Mouse (Mus musculus): ENCODE data around the gene Kxd1. TPM values are rescaled to one million over a fixed set of nuclear protein-coding genes. Genes with fewer than 3 reads are reported as not detected.

Kxd1 gene
- total and polyA plus RNA-seq, 2 experiments: 36.7 to 72.3 TPM

- Histone ChIP-seq H3K4me3 (ENCODE audit: insufficient read depth, low read depth, low read length) (no peak overlapping the region), H3K79me2 (ENCODE audit: control insufficient read depth, insufficient read depth, low read length) (peaks cover 47% of the 10 kb centered on the region), H3K4me1 (ENCODE audit: control insufficient read depth, insufficient read depth, low read length) (peaks cover 61% of the 10 kb centered on the region), H3K27ac (replicated peaks; ENCODE audit: insufficient read depth, low read depth, low read length) (peak overlapping the region; percentile 72; the same call in 1 of the 2 replicates), H3K36me3 (ENCODE audit: control insufficient read depth, insufficient read depth, low read length) (no peaks in the 10 kb centered on the region), H3K9ac (ENCODE audit: low read depth, low read length) (0 out of 2 replicates have a peak overlapping the region, but pooled peaks have one; percentile 0), H3K27me3 (ENCODE audit: control insufficient read depth, insufficient read depth, low read length) (no peaks in the 10 kb centered on the region)
- TF ChIP-seq CTCF (IDR thresholded peaks at IDR 0.05; ENCODE audit: low read depth, low read length) (no peak), POLR2A (IDR thresholded peaks at IDR 0.05; ENCODE audit: extremely low read depth, insufficient read depth, low read length) (no peak)
- WGBS: 20% methylated on average over 3 of the region's 3 CpGs
- peak; percentile 83 for DNase-seq (ENCODE audit: extremely low read depth, low read depth, low spot score)
These were observed 37.8 kb upstream of the Kxd1 start for GRCm38 (mm10) chr8:70565561-70565960.

DNA sequence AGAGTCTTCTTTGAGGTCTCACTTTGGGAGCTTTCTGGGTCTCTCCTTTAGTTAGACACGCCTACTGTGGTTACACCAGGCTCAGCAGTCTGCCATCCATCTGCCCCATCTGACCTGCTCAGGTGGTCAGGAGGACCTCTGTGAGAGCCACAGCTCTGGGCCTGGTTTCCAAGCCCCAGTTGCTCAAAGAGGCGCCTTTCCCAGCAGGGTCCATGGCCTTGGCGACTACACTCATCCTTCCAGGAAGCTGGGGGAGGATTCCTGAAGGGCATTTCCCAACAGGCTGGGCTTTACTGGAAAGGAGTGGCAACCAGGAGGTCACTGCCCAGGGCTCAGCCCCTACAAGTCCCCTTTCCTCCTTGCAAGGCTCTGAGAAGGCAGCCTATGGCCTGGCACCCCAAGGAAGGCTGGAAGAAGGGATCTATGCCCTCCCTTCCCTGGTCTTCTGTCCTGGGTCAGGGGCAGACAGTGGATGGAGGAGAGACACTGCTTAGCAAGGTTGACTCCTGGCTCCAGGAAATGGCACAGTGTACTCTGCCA, 37.0 kb upstream of the Kxd1 start:
- Histone ChIP-seq H3K4me1 (ENCODE audit: control insufficient read depth, insufficient read depth, low read length) (peaks cover 61% of the 10 kb centered on the region), H3K36me3 (ENCODE audit: control insufficient read depth, insufficient read depth, low read length) (no peaks in the 10 kb centered on the region), H3K4me3 (ENCODE audit: insufficient read depth, low read depth, low read length) (no peak overlapping the region), H3K27me3 (ENCODE audit: control insufficient read depth, insufficient read depth, low read length) (no peaks in the 10 kb centered on the region), H3K79me2 (ENCODE audit: control insufficient read depth, insufficient read depth, low read length) (peaks cover 43% of the 10 kb centered on the region), H3K27ac (replicated peaks; ENCODE audit: insufficient read depth, low read depth, low read length) (peak overlapping the region; percentile 72), H3K9ac (ENCODE audit: low read depth, low read length) (no peak overlapping the region)
- TF ChIP-seq POLR2A (IDR thresholded peaks at IDR 0.05; ENCODE audit: extremely low read depth, insufficient read depth, low read length) (no peak), CTCF (IDR thresholded peaks at IDR 0.05; ENCODE audit: low read depth, low read length) (no peak)
- 39% methylated on average over 3 of the region's 3 CpGs for WGBS
- no peak for DNase-seq (ENCODE audit: extremely low read depth, low read depth, low spot score)

DNA sequence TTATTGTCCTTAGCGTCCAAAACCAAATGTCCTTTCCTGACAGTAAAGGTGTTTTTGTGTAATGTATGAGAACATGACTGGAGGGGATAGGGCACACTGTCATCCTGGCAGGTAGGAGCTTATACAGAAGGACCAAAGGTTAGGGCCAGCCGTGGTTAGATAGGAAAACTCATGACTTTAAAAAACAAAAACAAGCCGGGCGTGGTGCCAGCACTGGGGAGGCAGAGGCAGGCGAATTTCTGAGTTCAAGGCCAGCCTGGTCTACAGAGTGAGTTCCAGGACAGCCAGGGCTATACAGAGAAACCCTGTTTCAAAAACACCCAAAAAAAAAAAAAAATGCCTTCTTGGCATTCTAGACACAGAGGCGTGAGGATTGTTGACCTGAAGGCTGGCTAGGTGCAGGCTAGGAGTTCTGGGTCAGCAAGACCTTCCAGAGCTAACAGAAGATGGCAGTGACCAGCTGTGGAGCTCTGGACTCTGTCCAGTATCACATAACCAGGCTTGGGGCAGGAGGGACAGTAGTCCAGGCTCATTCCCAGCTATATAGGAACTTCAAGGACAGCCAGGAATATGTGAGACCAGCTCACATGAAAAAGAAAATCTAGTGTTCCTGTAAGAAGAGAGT, 36.1 kb upstream of the Kxd1 start:
- WGBS: 27% methylated on average over 6 of the region's 6 CpGs
- no peak for TF ChIP-seq POLR2A (IDR thresholded peaks at IDR 0.05; ENCODE audit: extremely low read depth, insufficient read depth, low read length)
- Histone ChIP-seq H3K4me3 (ENCODE audit: insufficient read depth, low read depth, low read length) (no peak overlapping the region), H3K36me3 (ENCODE audit: control insufficient read depth, insufficient read depth, low read length) (no peaks in the 10 kb centered on the region), H3K9ac (ENCODE audit: low read depth, low read length) (no peak overlapping the region), H3K27me3 (ENCODE audit: control insufficient read depth, insufficient read depth, low read length) (no peaks in the 10 kb centered on the region), H3K79me2 (ENCODE audit: control insufficient read depth, insufficient read depth, low read length) (peaks cover 40% of the 10 kb centered on the region), H3K27ac (replicated peaks; ENCODE audit: insufficient read depth, low read depth, low read length) (peak overlapping the region; percentile 72), H3K4me1 (ENCODE audit: control insufficient read depth, insufficient read depth, low read length) (peaks cover 62% of the 10 kb centered on the region)
- peak; percentile 84 for DNase-seq (ENCODE audit: extremely low read depth, low read depth, low spot score)

DNA sequence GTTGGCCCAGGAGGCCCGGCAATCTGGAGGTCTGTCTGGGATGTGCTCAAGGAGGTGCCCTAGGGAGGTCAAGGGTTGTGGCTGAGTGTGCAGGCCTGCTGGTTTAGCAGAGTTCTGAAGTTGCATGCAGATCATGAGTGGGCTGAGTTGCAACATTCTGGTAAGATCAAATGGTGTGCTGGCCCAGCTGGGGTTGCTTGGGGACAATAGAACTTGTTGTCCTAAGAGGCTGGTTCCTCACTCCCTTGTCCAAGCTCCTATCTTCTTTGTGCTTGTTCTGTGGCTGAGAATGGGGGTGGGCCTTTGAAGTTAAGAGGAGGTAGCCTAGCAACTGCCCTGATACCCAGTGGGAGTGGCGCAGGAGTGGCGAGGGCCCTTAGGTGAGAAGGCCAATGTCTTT, 35.0 kb upstream of the Kxd1 start:
- WGBS: 74% methylated on average over 3 of the region's 3 CpGs
- peaks cover 72% of the 10 kb centered on the region for H3K4me1 ChIP-seq (ENCODE audit: control insufficient read depth, insufficient read depth, low read length)

GRCm38 (mm10) chr8:70561809-70562535, 34.2 kb upstream of the Kxd1 start:
- H3K79me2 ChIP-seq (ENCODE audit: control insufficient read depth, insufficient read depth, low read length): peaks cover 58% of the 10 kb centered on the region
- no peaks in the 10 kb centered on the region for H3K36me3 ChIP-seq (ENCODE audit: control insufficient read depth, insufficient read depth, low read length)
- no peaks in the 10 kb centered on the region for H3K27me3 ChIP-seq (ENCODE audit: control insufficient read depth, insufficient read depth, low read length)
- TF ChIP-seq CTCF (IDR thresholded peaks at IDR 0.05; ENCODE audit: low read depth, low read length) (no peak), POLR2A (IDR thresholded peaks at IDR 0.05; ENCODE audit: extremely low read depth, insufficient read depth, low read length) (no peak)
- H3K4me1 ChIP-seq (ENCODE audit: control insufficient read depth, insufficient read depth, low read length): peaks cover 79% of the 10 kb centered on the region
- no peak overlapping the region for H3K4me3 ChIP-seq (ENCODE audit: insufficient read depth, low read depth, low read length)
- H3K27ac ChIP-seq (replicated peaks; ENCODE audit: insufficient read depth, low read depth, low read length): peak overlapping the region; percentile 68
- peak; percentile 98 for DNase-seq (ENCODE audit: extremely low read depth, low read depth, low spot score)
- peak overlapping the region; percentile 14; the same call in 1 of the 2 replicates for H3K9ac ChIP-seq (ENCODE audit: low read depth, low read length)
- WGBS: 46% methylated on average over 7 of the region's 7 CpGs

More for the DNA sequence above, 35.0 kb upstream of the Kxd1 start:
- DNase-seq (ENCODE audit: extremely low read depth, low read depth, low spot score): peak; percentile 72
- Histone ChIP-seq H3K27me3 (ENCODE audit: control insufficient read depth, insufficient read depth, low read length) (no peaks in the 10 kb centered on the region), H3K79me2 (ENCODE audit: control insufficient read depth, insufficient read depth, low read length) (peaks cover 50% of the 10 kb centered on the region), H3K36me3 (ENCODE audit: control insufficient read depth, insufficient read depth, low read length) (no peaks in the 10 kb centered on the region), H3K27ac (replicated peaks; ENCODE audit: insufficient read depth, low read depth, low read length) (peak overlapping the region; percentile 72), H3K4me3 (ENCODE audit: insufficient read depth, low read depth, low read length) (no peak overlapping the region), H3K9ac (ENCODE audit: low read depth, low read length) (no peak overlapping the region)
- TF ChIP-seq CTCF (IDR thresholded peaks at IDR 0.05; ENCODE audit: low read depth, low read length): no peak
- TF ChIP-seq POLR2A (IDR thresholded peaks at IDR 0.05; ENCODE audit: extremely low read depth, insufficient read depth, low read length): no peak
